Comparison of ENCODE assay signal across 21 mouse cellular contexts in genomic region chr6:135805436-135805835, GRCm38 (mm10).
A peak's percentile ranks its signal among the peaks of the same experiment; 100 is the strongest.
DNase-seq lines count a peak whose midpoint lies in the region; ATAC-seq and TF ChIP-seq lines count a peak whose summit lies in the region.
"Had no signal": no experiment of that assay in that cellular context is flagged by ENCODE, and none has a peak within 500 bp of the region (broad histone marks: within the 10 kb centered on the region; RNA-seq: fewer than 3 reads in every experiment).

No protein-coding gene starts in this region.

- no peaks in the 10 kb centered on the region for H3K27me3 ChIP-seq in hindbrain, postnatal 0 days (ENCODE audit: insufficient read depth, low read length)
- no peaks in the 10 kb centered on the region for H3K27me3 ChIP-seq in hindbrain, embryonic 12.5 days
- H3K27me3 ChIP-seq: embryonic facial prominence, embryonic 13.5 days; forebrain, embryonic 12.5 days; heart, embryonic 12.5 days had no signal

- H3K9ac ChIP-seq in hindbrain, postnatal 0 days (replicated peaks; ENCODE audit: low read length), result no peak overlapping the region
- no peak overlapping the region for H3K9ac ChIP-seq in hindbrain, embryonic 12.5 days
- H3K9ac ChIP-seq: embryonic facial prominence, embryonic 13.5 days; forebrain, embryonic 12.5 days; forebrain, postnatal 0 days; heart, embryonic 12.5 days had no signal

- DNase-seq in hindbrain, postnatal 0 days (ENCODE audit: low spot score), result peak; percentile 30
- DNase-seq in kidney, adult 9 months, result peak; percentile 10
- DNase-seq in kidney, postnatal 10 days, result no peak
- DNase-seq in Muller cell, postnatal 12 days (ENCODE audit: inconsistent ontology term), result peak; percentile 19
- peak; percentile 14 for DNase-seq in kidney, postnatal 14 days
- DNase-seq in heart, adult 11 months, result no peak
- DNase-seq: adrenal gland, postnatal 10 days; B cell, adult 2 months; cerebellum, adult 18-20 months; cerebellum, adult 9-11 months; cerebellum, postnatal 36 days; forebrain, postnatal 0 days; gastrocnemius, postnatal 14 days had no signal

- no peak for TF ChIP-seq CTCF in hindbrain, postnatal 0 days (IDR thresholded peaks at IDR 0.05; ENCODE audit: low read depth)

- H3K4me3 ChIP-seq in hindbrain, postnatal 0 days (ENCODE audit: low read length), result no peak overlapping the region
- H3K4me3 ChIP-seq in hindbrain, embryonic 12.5 days, result no peak overlapping the region
- H3K4me3 ChIP-seq: embryonic facial prominence, embryonic 13.5 days; forebrain, embryonic 12.5 days; heart, embryonic 12.5 days; hindbrain, embryonic 10.5 days had no signal

- no peaks in the 10 kb centered on the region for H3K36me3 ChIP-seq in hindbrain, postnatal 0 days (ENCODE audit: insufficient read depth, low read length)
- no peaks in the 10 kb centered on the region for H3K36me3 ChIP-seq in hindbrain, embryonic 12.5 days
- H3K36me3 ChIP-seq: embryonic facial prominence, embryonic 13.5 days; forebrain, embryonic 12.5 days; G1E; heart, embryonic 12.5 days; hindbrain, embryonic 10.5 days had no signal

- H3K4me2 ChIP-seq in hindbrain, postnatal 0 days (ENCODE audit: low read depth, low read length), result no peak overlapping the region
- no peak overlapping the region for H3K4me2 ChIP-seq in hindbrain, embryonic 12.5 days (replicated peaks)
- H3K4me2 ChIP-seq: embryonic facial prominence, embryonic 13.5 days; forebrain, embryonic 12.5 days; heart, embryonic 12.5 days had no signal

- 37% methylated on average over 9 of the region's 9 CpGs for WGBS in hindbrain, postnatal 0 days
- 55% methylated on average over 9 of the region's 9 CpGs for WGBS in hindbrain, embryonic 12.5 days

- H3K27ac ChIP-seq in hindbrain, postnatal 0 days, result no peak overlapping the region
- H3K27ac ChIP-seq in hindbrain, embryonic 12.5 days, result no peak overlapping the region
- H3K27ac ChIP-seq: embryonic facial prominence, embryonic 13.5 days; forebrain, embryonic 12.5 days; hindbrain, embryonic 10.5 days had no signal

- no peak for ATAC-seq in hindbrain, postnatal 0 days
- ATAC-seq in hindbrain, embryonic 12.5 days (ENCODE audit: low FRiP score), result no peak
- ATAC-seq in inflammation-experienced regulatory T-cells, adult 6 months, result no peak
- ATAC-seq: CD4-positive, CD25-positive, alpha-beta regulatory T cell, adult 4 months; forebrain, postnatal 0 days had no signal

- no peaks in the 10 kb centered on the region for H3K9me3 ChIP-seq in hindbrain, postnatal 0 days (ENCODE audit: low read length)
- no peaks in the 10 kb centered on the region for H3K9me3 ChIP-seq in hindbrain, embryonic 12.5 days (replicated peaks)
- H3K9me3 ChIP-seq: embryonic facial prominence, embryonic 13.5 days; forebrain, embryonic 12.5 days; heart, embryonic 12.5 days; hindbrain, embryonic 10.5 days had no signal

- no peaks in the 10 kb centered on the region for H3K4me1 ChIP-seq in hindbrain, postnatal 0 days (ENCODE audit: insufficient read depth, low read length)
- peaks cover 5% of the 10 kb centered on the region for H3K4me1 ChIP-seq in hindbrain, embryonic 12.5 days
- H3K4me1 ChIP-seq: embryonic facial prominence, embryonic 13.5 days; forebrain, embryonic 12.5 days; heart, embryonic 12.5 days had no signal

Comparison
In these comparisons a context has a peak if more than half of its experiments do, and no peak if none do; other contexts are left out.
1. DNase-seq: peak in hindbrain, postnatal 0 days (single experiment), kidney, adult 9 months (single experiment), Muller cell, postnatal 12 days (single experiment) and kidney, postnatal 14 days (single experiment); none in kidney, postnatal 10 days (single experiment) and heart, adult 11 months (single experiment).